17 mouse cellular contexts compared by ENCODE assay signal in genomic region chr16:17382306-17382705, GRCm38 (mm10). TPM values are rescaled to one million over a fixed set of nuclear protein-coding genes. Genes with fewer than 3 reads are reported as not detected.
"Had no signal": no experiment of that assay in that cellular context is flagged by ENCODE, and none has a peak within 500 bp of the region (broad histone marks: within the 10 kb centered on the region; RNA-seq: fewer than 3 reads in every experiment).

No protein-coding gene starts in this region.

- H3K27ac ChIP-seq: lung, embryonic 15.5 days; macrophage; midbrain, embryonic 13.5 days; midbrain, embryonic 15.5 days; neural tube, embryonic 12.5 days; stomach, embryonic 15.5 days; stomach, postnatal 0 days had no signal

- H3K4me3 ChIP-seq: lung, embryonic 15.5 days; megakaryocyte, embryonic 14.5 days; midbrain, embryonic 13.5 days; midbrain, embryonic 15.5 days; neural tube, embryonic 12.5 days; stomach, embryonic 15.5 days had no signal

- H3K4me2 ChIP-seq: lung, embryonic 15.5 days; midbrain, embryonic 11.5 days; midbrain, embryonic 13.5 days; midbrain, embryonic 15.5 days; neural tube, embryonic 12.5 days; stomach, embryonic 15.5 days had no signal

- H3K9me3 ChIP-seq: lung, embryonic 15.5 days; megakaryocyte, embryonic 14.5 days; midbrain, embryonic 13.5 days; midbrain, embryonic 15.5 days; neural tube, embryonic 12.5 days; stomach, embryonic 15.5 days had no signal

- H3K27me3 ChIP-seq: lung, embryonic 15.5 days; megakaryocyte, embryonic 14.5 days; midbrain, embryonic 13.5 days; midbrain, embryonic 15.5 days; neural tube, embryonic 12.5 days; stomach, embryonic 15.5 days had no signal

- ATAC-seq: lung, postnatal 0 days; midbrain, embryonic 13.5 days; midbrain, embryonic 15.5 days had no signal

- DNase-seq: lung, adult 2 months; lung, postnatal 14 days; lung, postnatal 36 days; right cerebral cortex, postnatal 14 days; thymus, postnatal 14 days; thymus, postnatal 4 days had no signal

- H3K9ac ChIP-seq: lung, embryonic 15.5 days; midbrain, embryonic 13.5 days; midbrain, embryonic 15.5 days; neural tube, embryonic 12.5 days; stomach, embryonic 15.5 days had no signal

- H3K4me1 ChIP-seq: lung, embryonic 15.5 days; midbrain, embryonic 13.5 days; midbrain, embryonic 15.5 days; neural tube, embryonic 12.5 days; stomach, embryonic 15.5 days had no signal

RNA-seq across cellular contexts. Expression of gene Serpind1, which starts 51.1 kb away (rescaled TPM):
- polyA plus RNA-seq: macrophage; testis, adult 2 months had no signal
